Mouse (Mus musculus) NIH3T3 (cell line): ENCODE results near the gene Pip5k1c.

Experiments used
- DNase-seq: peaks from one replicate; pipeline ENCODE4 v3.0.0-alpha.2; 2012; ENCODE audit warnings: low read depth

Gene Pip5k1c

DNA sequence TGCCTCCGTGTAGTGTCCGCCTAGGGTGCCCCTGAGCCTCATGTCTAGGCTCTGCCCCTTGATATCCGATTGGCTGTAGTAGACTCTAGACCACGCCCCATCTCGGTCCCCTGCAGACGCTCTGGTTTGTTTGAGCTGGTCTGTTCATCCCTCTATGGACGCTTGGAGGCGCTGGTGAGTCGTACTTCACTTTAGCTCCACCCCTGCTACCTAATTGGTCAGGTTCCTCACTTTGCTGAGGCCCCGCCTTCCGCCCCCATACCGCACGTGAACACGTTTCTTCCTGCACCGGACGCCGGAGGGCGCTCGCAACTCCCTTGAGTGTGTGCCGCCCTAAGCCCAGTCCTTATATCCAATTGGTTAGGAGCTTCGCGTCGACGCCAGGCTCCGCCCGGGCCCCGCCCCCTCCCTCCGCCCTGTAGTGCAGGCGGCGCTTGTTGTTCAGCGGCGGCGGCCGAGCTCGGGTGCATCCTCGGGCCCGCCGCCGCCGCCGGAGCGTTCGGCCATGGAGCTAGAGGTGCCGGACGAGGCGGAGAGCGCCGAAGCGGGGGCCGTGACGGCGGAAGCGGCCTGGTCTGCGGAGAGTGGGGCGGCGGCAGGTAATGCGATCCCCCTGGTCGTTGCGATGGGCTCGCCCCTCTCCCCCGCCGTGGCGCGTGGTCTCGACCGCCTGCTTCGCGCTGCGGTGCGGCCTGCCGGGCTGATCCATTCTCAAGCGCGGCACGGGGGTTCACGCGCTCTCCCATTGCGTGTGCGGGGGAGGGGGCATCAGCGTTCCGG lies at the start of gene Pip5k1c:
Pip5k1c (plus strand) TSS at position 410 of the 780 bp plus-strand sequence.
- DNase-seq: peak; percentile 100

DNA sequence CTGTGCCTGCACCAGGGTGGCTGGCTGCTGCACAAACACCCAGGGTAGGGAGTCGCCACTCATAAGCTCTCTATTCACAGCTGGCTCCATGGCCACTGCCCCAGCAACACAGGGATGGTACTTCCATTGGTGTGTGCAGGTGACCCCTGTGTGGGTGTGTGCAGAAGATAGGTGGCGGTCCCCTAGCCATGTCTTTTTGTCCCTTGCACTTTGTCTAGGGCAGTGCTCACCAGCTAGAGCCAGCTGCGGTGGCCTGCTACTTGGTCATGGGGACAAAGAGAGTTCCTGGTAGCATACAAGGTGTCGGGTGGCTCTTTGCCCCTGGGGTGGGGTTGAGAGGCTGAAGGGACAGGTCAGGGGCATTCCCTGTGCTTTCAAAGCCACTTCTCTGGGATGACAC lies 48.6 kb upstream of the Pip5k1c start:
- no peak for DNase-seq

DNA sequence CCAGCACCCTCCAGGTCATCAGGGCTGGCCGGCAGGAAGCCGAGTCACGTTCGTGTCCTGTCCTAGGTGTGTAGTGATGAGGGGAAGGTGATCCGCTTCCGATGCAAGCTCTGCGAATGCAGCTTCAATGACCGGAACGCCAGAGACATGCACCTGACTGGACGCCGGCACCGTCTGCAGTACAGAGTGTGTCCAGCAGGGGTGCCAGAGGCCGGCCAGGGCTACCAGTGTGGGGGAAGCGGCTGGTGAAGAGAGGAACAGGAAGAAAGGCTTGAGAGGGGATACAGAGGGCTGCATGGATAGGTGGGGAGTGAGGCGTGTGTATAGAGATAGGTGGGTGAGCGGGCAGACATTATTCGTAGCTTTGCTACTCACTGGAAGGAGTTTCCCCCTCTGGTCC lies 48.2 kb upstream of the Pip5k1c start:
- DNase-seq: peak; percentile 80

DNA sequence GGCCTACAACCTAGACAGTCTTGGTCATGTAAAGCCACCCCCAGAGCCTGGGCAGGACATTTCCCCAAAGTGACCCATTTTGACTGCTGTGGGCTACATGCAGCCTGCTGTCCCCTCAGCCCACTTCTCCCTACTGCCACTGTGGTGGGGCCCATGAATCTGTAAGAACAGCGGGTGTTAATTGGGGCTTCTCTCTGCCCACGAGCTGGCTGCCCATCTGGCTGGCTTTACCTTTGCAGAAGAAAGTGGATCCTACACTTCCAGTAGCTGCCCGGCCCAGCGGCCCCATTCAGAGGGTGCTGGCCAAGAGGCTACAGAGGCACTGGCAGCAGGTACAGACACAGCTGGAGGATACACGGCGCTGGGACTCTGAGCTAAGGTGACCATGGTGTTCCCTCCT lies 47.6 kb upstream of the Pip5k1c start:
- DNase-seq: no peak

DNA sequence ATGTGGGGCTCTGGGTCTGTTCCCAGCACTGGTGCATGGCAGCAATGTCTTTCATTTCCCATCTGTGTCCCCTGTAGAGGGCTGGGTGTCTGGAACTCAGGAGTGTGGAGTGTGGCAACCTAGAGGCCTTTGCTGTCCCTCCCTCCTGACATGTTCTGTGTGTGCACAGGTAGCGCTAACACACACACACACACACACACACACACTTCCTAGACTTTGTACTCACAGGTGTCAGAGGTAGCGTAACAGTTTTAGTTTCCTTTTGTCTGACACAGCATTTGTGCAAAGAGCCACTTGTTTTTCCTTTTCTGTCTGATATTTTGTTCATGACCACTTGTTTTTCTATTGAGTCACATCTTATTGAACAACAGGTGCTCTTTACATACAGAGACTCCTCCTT lies 45.0 kb upstream of the Pip5k1c start:
- DNase-seq: no peak

DNA sequence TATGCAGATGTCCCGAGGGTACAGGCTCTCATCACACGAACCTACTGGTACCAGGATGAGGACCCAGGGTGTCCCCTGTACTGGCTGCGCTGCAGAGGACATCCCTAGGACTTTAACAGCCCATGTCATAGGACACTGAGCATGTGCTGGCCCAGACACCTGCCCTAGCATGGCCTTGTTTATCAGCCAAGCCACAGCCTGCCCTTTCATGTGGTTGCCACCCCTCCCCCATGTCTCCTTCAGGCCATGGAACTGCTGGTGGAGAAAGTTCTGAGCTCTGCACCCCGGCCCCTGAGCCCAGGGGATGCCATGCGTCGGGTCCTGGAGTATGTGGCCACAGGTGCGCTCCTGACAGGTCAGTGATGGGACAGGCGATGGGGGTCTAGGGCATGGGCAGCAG lies 43.3 kb upstream of the Pip5k1c start:
- no peak for DNase-seq

DNA sequence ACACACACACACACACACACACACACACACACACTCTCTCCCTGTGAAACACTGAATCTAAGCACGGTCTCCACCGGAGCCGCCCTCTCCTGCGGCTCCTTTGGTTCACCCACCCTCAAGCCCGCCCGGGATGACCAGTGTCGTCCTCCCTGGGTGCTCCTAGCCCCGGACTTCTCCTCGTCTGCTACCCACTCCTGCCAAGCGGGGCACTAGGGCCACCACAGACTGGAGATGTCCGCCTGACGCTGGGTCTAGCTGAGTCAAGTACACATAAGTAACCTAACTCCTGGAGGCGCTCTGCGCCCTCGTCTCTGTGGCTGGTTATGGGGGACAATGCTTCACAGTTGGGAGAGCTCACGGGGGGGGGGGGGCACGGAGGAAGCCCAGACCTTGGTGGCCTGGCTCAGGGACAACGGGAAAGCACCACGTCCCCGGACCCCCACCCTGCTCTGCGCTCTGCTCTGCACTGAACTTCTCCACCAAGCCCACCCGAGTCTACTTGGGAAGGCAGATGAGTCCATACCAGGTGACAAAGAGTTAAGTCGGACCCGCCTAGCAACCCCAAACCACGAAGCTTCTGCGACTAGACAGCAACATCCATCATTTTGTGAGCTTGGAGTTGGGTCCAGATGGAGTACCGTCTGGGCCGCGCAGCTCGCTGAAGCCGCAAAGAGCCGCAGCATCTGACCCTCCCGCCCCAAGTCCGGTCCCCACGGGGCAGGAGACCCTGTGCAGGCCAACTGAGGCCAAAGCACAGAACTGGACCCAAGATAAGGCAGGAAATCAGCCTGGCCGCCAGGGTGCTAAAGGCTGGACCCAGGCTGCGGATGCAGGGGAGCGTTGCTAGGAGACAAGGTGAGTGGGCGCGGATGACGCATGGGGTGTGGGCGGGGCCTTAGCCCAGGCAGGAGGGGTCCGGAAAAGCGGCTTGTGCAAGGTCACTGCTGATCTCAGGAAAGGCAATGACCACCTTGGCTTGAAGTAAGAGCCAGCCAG lies 40.0 kb upstream of the Pip5k1c start, which contains the start of gene Matk:
Matk (plus strand) TSS at position 512 of the 996 bp plus-strand sequence.
- peak; percentile 23 for DNase-seq

DNA sequence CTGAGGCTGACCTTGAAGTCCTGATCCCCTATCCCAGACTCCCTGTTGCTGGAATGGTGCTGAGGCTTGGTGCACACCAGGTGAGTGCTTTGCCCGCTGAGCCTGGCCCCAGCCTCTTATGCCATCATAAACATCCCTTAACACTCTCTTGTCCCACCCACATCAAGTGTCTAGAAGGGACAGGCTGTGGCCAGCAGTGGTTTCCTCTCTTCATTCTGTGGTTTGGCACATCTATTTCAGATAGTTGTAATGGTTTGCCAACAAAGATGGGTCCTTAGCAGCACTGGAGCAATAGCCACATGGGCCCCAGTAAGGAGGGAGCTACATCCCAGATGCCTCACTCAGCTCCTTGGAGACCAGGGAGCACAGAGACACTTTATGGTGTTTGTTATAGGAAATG lies 37.9 kb upstream of the Pip5k1c start:
- no peak for DNase-seq

DNA sequence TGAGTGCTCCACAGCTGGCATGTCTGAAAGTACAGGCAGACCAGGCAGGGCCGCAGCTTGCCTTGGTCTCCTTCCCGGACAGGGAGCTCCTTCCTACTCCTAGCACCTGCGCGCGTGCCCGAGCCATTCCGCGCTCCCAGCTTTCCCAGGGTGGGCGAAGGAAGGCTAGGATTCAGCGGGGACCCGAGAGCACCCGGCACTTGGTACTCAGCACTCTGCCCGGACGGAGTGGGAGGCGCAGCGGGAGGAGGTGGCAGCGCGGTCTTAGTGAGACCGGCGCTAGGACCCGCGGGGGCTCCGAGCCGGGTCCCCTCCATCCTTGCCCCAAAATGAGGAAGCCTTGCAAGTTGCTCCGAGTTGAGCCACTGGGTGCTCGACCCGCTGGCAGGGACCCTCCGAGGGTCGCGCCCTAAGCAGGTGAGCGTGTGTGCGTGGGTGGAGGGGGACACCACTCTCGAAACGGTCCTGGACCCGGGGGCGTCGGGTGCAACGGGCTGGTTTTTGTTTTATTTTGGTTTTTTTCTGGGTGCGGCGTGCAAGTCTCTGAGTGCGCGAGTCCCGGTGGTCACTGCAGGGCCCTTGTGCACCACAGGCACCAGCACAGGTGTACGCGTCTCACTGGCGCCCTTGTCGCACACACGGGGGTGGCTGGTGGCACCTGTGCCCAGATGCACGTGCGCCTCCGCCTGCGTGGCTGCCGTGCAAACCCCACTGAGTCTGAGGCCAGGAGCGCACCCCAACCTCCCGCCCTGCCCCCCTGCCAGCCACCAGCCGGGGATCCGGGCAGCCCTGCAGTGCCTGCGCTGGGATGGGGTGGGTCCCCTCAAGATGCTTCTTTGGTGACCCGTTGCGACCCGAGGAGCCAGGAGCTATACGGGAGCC lies 35.4 kb upstream of the Pip5k1c start:
- no peak for DNase-seq

DNA sequence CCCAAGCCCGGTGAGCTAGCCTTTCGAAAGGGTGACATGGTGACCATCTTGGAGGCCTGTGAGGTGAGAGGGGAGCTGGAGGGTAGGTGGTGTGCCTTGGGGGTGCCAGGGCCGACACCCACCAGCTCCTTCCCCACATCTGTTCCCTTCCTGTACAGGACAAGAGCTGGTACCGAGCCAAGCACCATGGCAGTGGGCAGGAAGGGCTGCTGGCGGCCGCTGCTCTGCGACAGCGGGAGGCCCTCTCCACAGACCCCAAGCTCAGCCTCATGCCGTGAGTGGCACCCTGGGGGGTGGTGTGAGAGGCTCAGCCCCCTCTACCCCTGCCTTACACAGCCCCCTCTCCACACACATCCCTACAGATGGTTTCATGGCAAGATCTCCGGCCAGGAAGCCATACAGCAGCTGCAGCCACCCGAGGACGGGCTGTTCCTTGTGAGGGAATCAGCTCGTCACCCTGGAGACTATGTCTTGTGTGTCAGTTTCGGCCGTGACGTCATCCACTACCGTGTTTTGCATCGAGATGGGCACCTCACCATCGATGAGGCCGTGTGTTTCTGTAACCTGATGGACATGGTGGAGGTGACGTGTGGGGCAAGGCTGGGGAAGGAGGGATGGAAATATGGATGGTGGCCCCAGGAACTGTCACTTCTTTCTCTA lies 33.4 kb upstream of the Pip5k1c start:
- DNase-seq: no peak

DNA sequence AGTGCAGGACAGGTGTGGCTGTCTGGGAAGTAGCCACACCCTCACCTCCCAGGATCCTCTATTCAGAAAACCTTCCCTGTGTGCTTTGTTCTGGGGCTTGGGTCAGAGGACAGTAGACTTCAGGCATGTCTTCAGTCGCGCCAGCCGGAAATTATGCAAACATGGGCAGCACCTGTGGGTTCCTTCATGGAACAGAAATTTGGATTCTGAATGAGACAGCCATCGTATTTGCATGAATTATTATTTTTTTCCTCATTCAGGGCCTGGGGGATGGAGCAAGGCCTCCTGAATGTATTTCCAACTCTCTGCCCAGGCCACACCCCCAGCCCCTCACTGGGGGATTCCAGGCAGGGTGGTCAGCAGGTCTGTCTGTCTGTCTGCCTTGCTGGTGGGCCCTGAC lies 31.7 kb upstream of the Pip5k1c start:
- no peak for DNase-seq

DNA sequence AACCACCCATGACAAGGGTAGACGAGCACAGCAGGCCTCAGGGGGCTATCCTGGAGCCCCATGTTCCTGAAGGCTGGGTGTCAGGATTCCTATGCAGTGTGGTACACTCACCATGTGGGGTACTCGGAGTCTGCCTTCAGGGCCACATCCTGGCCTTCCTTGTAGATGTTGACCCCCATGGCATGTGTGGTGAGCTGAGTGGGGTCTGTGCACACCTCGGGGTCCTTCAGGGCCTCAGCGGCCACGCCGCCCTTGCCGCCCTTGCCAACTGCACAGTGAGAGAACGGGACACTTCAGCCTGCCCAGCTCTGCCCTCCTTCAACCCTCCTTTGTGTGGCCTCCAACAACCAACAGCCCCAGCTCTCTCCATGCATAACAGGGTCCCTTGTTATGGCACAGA lies 27.2 kb upstream of the Pip5k1c start:
- DNase-seq: no peak

DNA sequence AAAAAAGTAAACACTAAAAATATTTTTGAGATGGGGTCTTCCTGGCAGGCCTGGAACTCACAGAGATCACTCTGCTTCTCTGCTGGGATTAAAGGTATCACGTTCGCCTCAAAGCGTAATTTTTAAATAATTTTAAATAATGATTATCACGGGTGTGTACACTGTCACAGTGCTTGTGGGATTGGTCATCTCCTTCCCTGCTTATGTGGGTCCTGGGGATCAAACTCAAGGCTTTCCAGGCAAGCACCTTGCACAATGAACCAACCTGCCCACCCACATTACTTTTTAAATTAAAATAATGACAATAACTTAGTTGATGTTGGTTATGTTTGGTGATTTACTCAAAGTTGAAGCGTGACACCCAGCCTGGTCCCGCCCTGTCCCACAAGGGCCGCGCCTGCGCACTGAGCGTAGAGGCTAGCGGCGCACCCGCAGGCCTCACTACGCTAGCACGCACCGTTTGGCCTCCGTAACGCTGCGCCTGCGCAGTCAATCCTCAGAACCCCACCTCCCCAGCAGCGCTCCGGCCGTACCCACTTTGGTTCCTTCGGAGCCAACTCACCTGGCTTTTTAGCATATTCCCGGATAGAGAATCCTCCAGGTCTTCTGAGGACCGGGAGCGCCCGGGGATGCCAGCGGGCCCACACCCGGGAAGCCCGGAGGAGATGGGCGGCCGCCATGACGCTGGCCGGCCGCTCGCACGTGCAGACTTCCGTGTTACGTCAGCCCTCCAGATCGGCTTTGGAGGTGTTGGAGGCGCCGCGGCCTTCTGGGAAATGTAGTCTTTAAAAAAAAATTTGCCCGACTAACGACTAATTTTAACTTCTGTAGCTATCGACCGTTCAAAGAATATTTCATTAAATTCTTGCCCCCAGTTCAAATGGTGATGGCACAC lies 26.3 kb upstream of the Pip5k1c start, which contains the start of the genes Mrpl54 and Apba3:
Mrpl54 (minus strand) TSS at position 724 of the 895 bp plus-strand sequence.
Apba3 (plus strand) TSS at position 750 of the 895 bp plus-strand sequence.
- peak; percentile 99 for DNase-seq

DNA sequence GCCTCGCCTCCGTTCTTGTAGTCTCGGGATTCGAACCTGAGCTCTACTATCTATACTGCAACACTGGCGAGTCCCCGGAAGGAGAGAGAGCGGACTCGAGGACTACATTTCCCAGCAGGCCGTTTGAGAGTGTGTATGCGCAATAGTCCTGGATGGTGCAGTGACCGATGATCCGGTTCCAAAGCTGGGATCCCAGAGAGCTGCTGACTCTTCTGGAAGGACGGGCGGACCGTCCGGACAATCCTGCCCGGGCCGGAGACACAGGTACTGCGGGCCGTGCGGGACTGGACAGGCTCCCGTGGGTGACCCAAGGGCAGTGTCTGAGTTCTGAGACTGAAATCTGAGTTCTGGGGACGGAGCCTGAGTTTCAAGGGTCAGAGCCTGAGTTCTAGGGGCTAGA lies 24.7 kb upstream of the Pip5k1c start:
- DNase-seq: peak; percentile 95

DNA sequence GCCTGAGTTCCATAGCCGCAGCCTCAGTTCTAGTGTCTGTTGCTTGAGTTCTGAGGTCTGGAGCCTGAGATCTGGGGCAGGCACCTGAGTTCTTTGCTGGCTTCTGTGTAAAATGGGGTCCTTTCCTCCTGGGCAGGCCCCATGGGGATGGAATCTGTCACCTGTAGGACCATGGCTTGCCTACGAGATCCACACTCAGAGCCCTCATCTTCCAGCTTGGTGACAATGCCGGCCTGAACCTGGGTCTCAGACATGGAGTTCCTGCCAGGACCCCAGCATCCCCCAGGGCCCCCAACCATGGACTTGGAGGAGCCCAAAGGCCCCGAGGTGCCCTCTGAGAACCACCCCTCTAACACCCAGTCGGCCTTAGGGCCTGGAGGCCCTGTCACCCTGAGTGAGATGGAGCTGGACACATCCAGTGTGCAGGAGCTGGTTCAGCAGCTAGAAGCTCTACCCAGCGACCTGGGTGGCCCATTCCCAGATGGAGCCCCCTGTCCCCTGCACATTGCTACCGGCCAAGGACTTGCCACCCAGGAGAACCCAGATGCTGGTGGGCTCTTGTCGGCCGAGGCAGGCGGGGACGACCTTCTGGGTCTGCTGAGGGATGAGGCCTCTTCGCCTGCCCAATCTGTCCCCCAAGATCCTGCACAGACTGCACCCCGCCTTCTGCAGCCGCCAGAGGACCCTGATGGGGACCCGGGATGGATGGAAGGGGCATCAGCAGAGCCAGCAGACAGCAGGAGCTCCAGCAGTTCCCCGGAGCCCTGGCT lies 23.9 kb upstream of the Pip5k1c start:
- no peak for DNase-seq

DNA sequence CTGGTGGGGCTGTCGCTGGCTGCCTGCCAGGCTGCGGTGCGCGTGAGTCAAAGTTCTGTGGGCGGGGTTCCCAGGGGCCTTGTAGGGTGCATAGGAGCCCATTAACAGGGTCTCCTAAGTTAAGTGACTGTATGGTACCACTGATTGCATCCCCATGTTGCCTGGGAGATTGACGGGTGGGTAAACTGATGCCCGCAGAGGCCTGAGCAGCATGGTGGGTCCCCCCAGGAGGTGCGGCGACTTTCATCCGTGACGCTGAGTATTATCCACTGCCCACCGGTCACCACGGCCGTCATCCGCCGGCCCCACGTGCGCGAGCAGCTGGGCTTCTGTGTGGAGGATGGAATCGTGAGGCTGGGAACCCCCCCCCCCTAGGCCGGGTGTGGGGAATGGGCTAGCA lies 20.4 kb upstream of the Pip5k1c start:
- DNase-seq: no peak

DNA sequence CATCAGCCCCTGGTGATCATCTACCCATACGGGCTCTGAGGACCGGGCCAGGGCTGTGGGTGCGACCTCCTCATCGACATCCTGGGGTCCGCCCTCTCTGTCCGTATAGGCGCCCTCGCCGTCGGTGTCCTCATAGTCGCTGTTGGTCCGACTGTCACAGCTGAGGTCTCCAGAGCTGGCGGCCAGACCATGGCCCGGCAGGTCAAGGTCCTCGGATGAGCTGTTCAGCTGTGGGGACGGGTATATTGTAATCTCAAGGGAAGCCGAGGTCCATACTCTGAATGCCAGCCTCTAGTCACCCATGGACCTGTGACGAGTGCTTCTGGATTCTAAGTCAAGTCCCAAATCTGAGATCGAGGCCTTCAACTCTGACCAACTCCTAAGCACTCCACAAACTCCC lies 18.9 kb upstream of the Pip5k1c start:
- DNase-seq: no peak

DNA sequence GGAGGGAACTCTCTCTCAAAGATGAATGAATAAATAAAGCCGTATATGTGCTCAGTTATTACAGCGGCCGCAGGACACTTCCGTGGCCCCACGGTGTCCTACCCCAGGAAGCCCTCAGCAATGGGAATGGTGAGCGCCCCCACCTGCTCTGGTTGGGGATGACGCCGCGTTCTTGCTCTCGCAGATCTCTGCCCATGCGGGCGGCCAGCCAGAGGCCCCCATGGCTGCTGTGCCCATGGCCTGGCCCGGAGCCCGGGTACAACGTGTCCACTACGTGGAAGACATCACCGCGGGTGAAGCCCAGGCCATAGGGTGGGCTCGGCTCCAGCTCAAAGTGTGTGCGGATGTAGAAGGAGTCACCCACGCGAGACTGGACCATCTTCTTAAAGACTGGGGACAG lies 15.1 kb upstream of the Pip5k1c start:
- no peak for DNase-seq

DNA sequence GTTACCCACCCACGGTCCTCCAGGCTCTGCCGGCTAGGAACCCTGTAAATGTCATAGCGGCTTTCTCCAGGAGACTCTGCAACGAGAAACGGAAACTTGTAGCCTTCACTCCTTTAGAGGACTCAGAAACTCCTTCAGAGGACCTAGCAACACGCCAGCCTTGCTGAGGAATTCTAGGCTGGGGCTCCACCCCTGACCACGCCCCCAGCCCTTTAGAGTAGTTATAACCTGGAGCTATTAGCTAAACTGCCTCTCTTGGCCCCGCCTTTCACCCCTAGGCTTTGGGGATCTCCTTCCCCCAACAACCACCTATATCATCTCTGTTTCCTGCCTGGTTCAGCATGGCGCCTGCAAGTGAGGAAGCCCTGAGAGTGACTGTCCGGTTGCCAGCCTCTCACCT lies 13.3 kb upstream of the Pip5k1c start:
- peak; percentile 44 for DNase-seq
